Mouse (Mus musculus) MEL (cell line): ENCODE results near the gene Gipc3. TPM values are rescaled to one million over a fixed set of nuclear protein-coding genes. Genes with fewer than 3 reads are reported as not detected.
A peak's percentile ranks its signal among the peaks of the same experiment; 100 is the strongest.

Source experiments
- DNase-seq: peaks from one replicate; pipeline ENCODE4 v3.0.0; 2011; ENCODE audit warnings: low read depth, low spot score
- H3K27ac ChIP-seq: 2 replicates; pipeline ENCODE4 v1.5.1; 2012; ENCODE audit warnings: low read depth, mild to moderate bottlenecking, control low read depth, low read length, moderate library complexity; ENCODE audit not compliant: control insufficient read depth
- H3K27me3 ChIP-seq, 2 experiments: fragments of 150-350 bp in 1 of 2; sonication (generic) in 1 of 2; 2 replicates each; pipeline ENCODE4 v1.6.1; 2012; ENCODE audit warnings: low read length in 2 of 2, mild to moderate bottlenecking in 2 of 2, improper control_type of control experiment in 1 of 2, moderate library complexity in 1 of 2; ENCODE audit not compliant: insufficient read depth in 2 of 2, control insufficient read depth in 1 of 2
- H3K36me3 ChIP-seq, 2 experiments: 2 replicates each; pipeline ENCODE4 v1.6.1; 2012 to 2014; ENCODE audit warnings: low read length in 2 of 2, improper control_type of control experiment in 1 of 2, inconsistent platforms in 1 of 2, mild to moderate bottlenecking in 1 of 2; ENCODE audit not compliant: insufficient read depth in 2 of 2, control insufficient read depth in 1 of 2
- H3K4me1 ChIP-seq, 2 experiments: fragments of 150-350 bp in 1 of 2; sonication (generic) in 1 of 2; 2 replicates each; pipeline ENCODE4 v1.6.1; 2012; ENCODE audit warnings: low read length in 2 of 2, improper control_type of control experiment in 1 of 2, mild to moderate bottlenecking in 1 of 2; ENCODE audit not compliant: insufficient read depth in 2 of 2, control insufficient read depth in 1 of 2
- H3K4me3 ChIP-seq, 2 experiments: fragments of 150-350 bp in 1 of 2; sonication (generic) in 1 of 2; 2 replicates each; pipeline ENCODE4 v1.5.1; 2012; ENCODE audit warnings: low read depth in 2 of 2, low read length in 2 of 2, mild to moderate bottlenecking in 2 of 2, moderate library complexity in 2 of 2, control low read depth in 1 of 2, improper control_type of control experiment in 1 of 2; ENCODE audit not compliant: control insufficient read depth in 1 of 2, insufficient read depth in 1 of 2
- H3K79me2 ChIP-seq: 2 replicates; pipeline ENCODE4 v1.6.1; 2012; ENCODE audit warnings: mild to moderate bottlenecking, low read length, moderate library complexity; ENCODE audit not compliant: control insufficient read depth, poor library complexity, insufficient read depth
- H3K9ac ChIP-seq: 2 replicates; pipeline ENCODE4 v1.6.1; 2012; ENCODE audit warnings: low read depth, mild to moderate bottlenecking, control low read depth, low read length, moderate library complexity; ENCODE audit not compliant: control insufficient read depth, poor library complexity, severe bottlenecking
- H3K9me3 ChIP-seq: fragments of 150-350 bp; sonication (generic); replicated peaks from 2 replicates; pipeline ENCODE4 v1.6.1; 2012; ENCODE audit warnings: mild to moderate bottlenecking, low read length, improper control_type of control experiment, moderate library complexity; ENCODE audit not compliant: insufficient read depth
- BHLHE40 ChIP-seq: IDR thresholded peaks from 2 replicates; pipeline ENCODE4 v1.6.1; 2012; ENCODE audit warnings: low read depth, mild to moderate bottlenecking, inconsistent platforms, low read length, improper control_type of control experiment, borderline replicate concordance
- CHD1 ChIP-seq: IDR thresholded peaks from 2 replicates; pipeline ENCODE4 v1.6.1; 2012; ENCODE audit warnings: low read depth, mild to moderate bottlenecking, inconsistent platforms, low read length, improper control_type of control experiment
- CHD2 ChIP-seq: IDR thresholded peaks from 2 replicates; pipeline ENCODE4 v1.6.1; 2011; ENCODE audit warnings: low read length, improper control_type of control experiment
- CTCF ChIP-seq, 3 experiments: IDR thresholded peaks in 2 of 3; conservative IDR thresholded peaks in 1 of 3; 2 replicates each; pipeline ENCODE4 v1.5.1; 2011 to 2012; ENCODE audit warnings: low read length in 3 of 3, low read depth in 2 of 3, mild to moderate bottlenecking in 2 of 3, improper control_type of control experiment in 1 of 3, inconsistent platforms in 1 of 3, mixed read lengths in 1 of 3, moderate library complexity in 1 of 3; ENCODE audit not compliant: control insufficient read depth in 1 of 3, insufficient read depth in 1 of 3, poor library complexity in 1 of 3, severe bottlenecking in 1 of 3
- E2F4 ChIP-seq: IDR thresholded peaks from 2 replicates; pipeline ENCODE4 v1.6.1; 2011; ENCODE audit warnings: low read depth, low read length, improper control_type of control experiment, borderline replicate concordance
- ELF1 ChIP-seq: IDR thresholded peaks from 2 replicates; pipeline ENCODE4 v1.6.1; 2014; ENCODE audit warnings: low read depth, mild to moderate bottlenecking, inconsistent platforms, low read length, improper control_type of control experiment, moderate library complexity
- EP300 ChIP-seq, 2 experiments: IDR thresholded peaks; 2 replicates each; pipeline ENCODE4 v1.6.1; 2011; ENCODE audit warnings: improper control_type of control experiment in 2 of 2, low read length in 2 of 2, low read depth in 1 of 2, mild to moderate bottlenecking in 1 of 2
- ETS1 ChIP-seq: IDR thresholded peaks from 2 replicates; pipeline ENCODE4 v1.6.1; 2012; ENCODE audit warnings: low read depth, mild to moderate bottlenecking, inconsistent platforms, low read length, improper control_type of control experiment, moderate library complexity
- GABPA ChIP-seq: IDR thresholded peaks from 2 replicates; pipeline ENCODE4 v1.6.1; 2012; ENCODE audit warnings: low read depth, mild to moderate bottlenecking, inconsistent platforms, low read length, improper control_type of control experiment, moderate library complexity
- HCFC1 ChIP-seq: IDR thresholded peaks from 2 replicates; pipeline ENCODE4 v1.6.1; 2012; ENCODE audit warnings: low read depth, mild to moderate bottlenecking, inconsistent platforms, low read length, improper control_type of control experiment, moderate library complexity
- JUND ChIP-seq: IDR thresholded peaks from 2 replicates; pipeline ENCODE4 v1.6.1; 2011; ENCODE audit warnings: low read depth, mild to moderate bottlenecking, improper control_type of control experiment, low read length
- MAFK ChIP-seq: IDR thresholded peaks from 2 replicates; pipeline ENCODE4 v1.6.1; 2011; ENCODE audit warnings: low read depth, mild to moderate bottlenecking, low read length, improper control_type of control experiment, borderline replicate concordance
- MAX ChIP-seq: IDR thresholded peaks from 2 replicates; pipeline ENCODE4 v1.6.1; 2011; ENCODE audit warnings: low read length, improper control_type of control experiment
- MEF2A ChIP-seq: IDR thresholded peaks from 2 replicates; pipeline ENCODE4 v1.6.1; 2014; ENCODE audit warnings: low read depth, mild to moderate bottlenecking, inconsistent platforms, low read length, improper control_type of control experiment; ENCODE audit not compliant: poor library complexity, insufficient replicate concordance, severe bottlenecking; ENCODE audit errors: extremely low read depth
- MXI1 ChIP-seq: IDR thresholded peaks from 2 replicates; pipeline ENCODE4 v1.6.1; 2011; ENCODE audit warnings: mild to moderate bottlenecking, low read depth, low read length, improper control_type of control experiment
- MYB ChIP-seq: IDR thresholded peaks from 2 replicates; pipeline ENCODE4 v1.6.1; 2011; ENCODE audit warnings: mild to moderate bottlenecking, low read depth, low read length, improper control_type of control experiment
- MYC ChIP-seq: IDR thresholded peaks from 2 replicates; pipeline ENCODE4 v1.6.1; 2011; ENCODE audit warnings: low read depth, mild to moderate bottlenecking, low read length, improper control_type of control experiment, moderate library complexity
- NELFE ChIP-seq: IDR thresholded peaks from 2 replicates; pipeline ENCODE4 v1.6.1; 2011; ENCODE audit warnings: low read depth, low read length, improper control_type of control experiment
- NRF1 ChIP-seq: IDR thresholded peaks from 2 replicates; pipeline ENCODE4 v1.6.1; 2014; ENCODE audit warnings: low read depth, mild to moderate bottlenecking, inconsistent platforms, low read length, improper control_type of control experiment, moderate library complexity; ENCODE audit not compliant: poor library complexity, insufficient read depth, severe bottlenecking
- POLR2A ChIP-seq, 2 experiments: IDR thresholded peaks; 2 replicates each; pipeline ENCODE4 v1.6.1; 2011 to 2012; ENCODE audit warnings: low read length in 2 of 2, mild to moderate bottlenecking in 2 of 2, control low read depth in 1 of 2, improper control_type of control experiment in 1 of 2, low read depth in 1 of 2, moderate library complexity in 1 of 2; ENCODE audit not compliant: control insufficient read depth in 1 of 2, insufficient read depth in 1 of 2, poor library complexity in 1 of 2
- POLR2AphosphoS2 ChIP-seq: IDR thresholded peaks from 2 replicates; pipeline ENCODE4 v1.6.1; 2011; ENCODE audit warnings: low read length, improper control_type of control experiment
- RAD21 ChIP-seq: IDR thresholded peaks from 2 replicates; pipeline ENCODE4 v1.6.1; 2011; ENCODE audit warnings: mild to moderate bottlenecking, low read depth, low read length, improper control_type of control experiment
- RCOR1 ChIP-seq: IDR thresholded peaks from 2 replicates; pipeline ENCODE4 v1.6.1; 2012; ENCODE audit warnings: low read depth, mild to moderate bottlenecking, inconsistent platforms, low read length, improper control_type of control experiment
- SIN3A ChIP-seq: IDR thresholded peaks from 2 replicates; pipeline ENCODE4 v1.6.1; 2012; ENCODE audit warnings: low read length, improper control_type of control experiment, inconsistent platforms
- SMC3 ChIP-seq: IDR thresholded peaks from 2 replicates; pipeline ENCODE4 v1.6.1; 2011; ENCODE audit warnings: low read depth, low read length, improper control_type of control experiment
- TBP ChIP-seq: IDR thresholded peaks from 2 replicates; pipeline ENCODE4 v1.8.0; 2011; ENCODE audit warnings: low read depth, low read length, improper control_type of control experiment
- UBTF ChIP-seq: IDR thresholded peaks from 2 replicates; pipeline ENCODE4 v1.6.1; 2012; ENCODE audit warnings: low read depth, mild to moderate bottlenecking, inconsistent platforms, low read length, improper control_type of control experiment, moderate library complexity, borderline replicate concordance; ENCODE audit not compliant: insufficient read depth
- USF1 ChIP-seq: IDR thresholded peaks from 2 replicates; pipeline ENCODE4 v1.6.1; 2014; ENCODE audit warnings: low read depth, mild to moderate bottlenecking, inconsistent platforms, low read length, improper control_type of control experiment, moderate library complexity
- USF2 ChIP-seq, 2 experiments: IDR thresholded peaks; 2 replicates each; pipeline ENCODE4 v1.6.1; 2011 to 2012; ENCODE audit warnings: improper control_type of control experiment in 2 of 2, low read length in 2 of 2, borderline replicate concordance in 1 of 2, inconsistent platforms in 1 of 2, low read depth in 1 of 2, mild to moderate bottlenecking in 1 of 2; ENCODE audit not compliant: insufficient read depth in 1 of 2
- ZC3H11A ChIP-seq: IDR thresholded peaks from 2 replicates; pipeline ENCODE4 v1.6.1; 2012; ENCODE audit warnings: low read depth, mild to moderate bottlenecking, inconsistent platforms, low read length, improper control_type of control experiment
- ZKSCAN1 ChIP-seq: IDR thresholded peaks from 2 replicates; pipeline ENCODE4 v1.6.1; 2012; ENCODE audit warnings: low read depth, mild to moderate bottlenecking, inconsistent platforms, low read length, improper control_type of control experiment, moderate library complexity
- ZMIZ1 ChIP-seq: IDR thresholded peaks from 2 replicates; pipeline ENCODE4 v1.6.1; 2012; ENCODE audit warnings: low read depth, mild to moderate bottlenecking, inconsistent platforms, low read length, improper control_type of control experiment, moderate library complexity
- polyA plus RNA-seq, 2 experiments: library from polyadenylated mRNA; stranded (reverse) in 1 of 2; unstranded in 1 of 2; fragments of >175 nt in 1 of 2; fragments of >200 nt in 1 of 2; gene quantifications; 2 replicates each; pipeline versions ENCODE4 v1.2.1 to v1.2.4; 2012; ENCODE audit warnings: low replicate concordance in 2 of 2, low read depth in 1 of 2; ENCODE audit not compliant: insufficient read length in 2 of 2, insufficient read depth in 1 of 2, missing spikeins in 1 of 2
- total RNA-seq: library from RNA; depleted of rRNA; stranded (reverse); fragments of 300-350 nt; gene quantifications from 2 replicates; pipeline ENCODE4 v1.2.3, GENCODE M21; 2012

Gene Gipc3
- total and polyA plus RNA-seq, 3 experiments: not detected

- TF ChIP-seq HCFC1: peak; percentile 73
- TF ChIP-seq MYC: peak; percentile 94
- TF ChIP-seq MAX: peak; percentile 80
- no peak for TF ChIP-seq ZKSCAN1
- TF ChIP-seq, all 39 proteins: peak for 19
Observed at GRCm38 (mm10) chr10:81292554-81293333, 50.3 kb downstream of the Gipc3 start, which contains the start of gene Pip5k1c (continued).

GRCm38 (mm10) chr10:81291511-81292104 is 51.5 kb downstream of the Gipc3 start, which contains the start of gene Tjp3:
Gene Tjp3 (minus strand): TSS chr10:81291581.
- Histone ChIP-seq H3K79me2 (peaks cover 35% of the 10 kb centered on the region), H3K9me3 (no peaks in the 10 kb centered on the region), H3K27ac (peak within 1 kb of the TSS; percentile 82), H3K4me1 (peaks cover 11 to 33% of the 10 kb centered on the region in 2 experiments), H3K9ac (peak within 1 kb of the TSS; percentile 32; the same call in 1 of the 2 replicates), H3K36me3 (peaks cover 0 to 21% of the 10 kb centered on the region in 2 experiments; a peak in 2 of 4 replicates), H3K4me3 (no peak within 1 kb of the TSS), H3K27me3 (no peaks in the 10 kb centered on the region)
- peak; percentile 64 for DNase-seq
- TF ChIP-seq POLR2AphosphoS2 (no peak), SIN3A (peak; percentile 52; the same call in 1 of the 2 replicates), GABPA (no peak), ZC3H11A (no peak), RCOR1 (no peak), ETS1 (no peak; the same call in 1 of the 2 replicates), RAD21 (no peak), SMC3 (no peak), POLR2A (IDR thresholded peaks at IDR 0.05; ENCODE audit: control insufficient read depth in 1 of 2, insufficient read depth in 1 of 2, low read depth in 1 of 2, low read length in 2 of 2, poor library complexity in 1 of 2) (no peak), NRF1 (no peak), TBP (no peak), USF2 (IDR thresholded peaks at IDR 0.05; ENCODE audit: borderline replicate concordance in 1 of 2, insufficient read depth in 1 of 2, low read depth in 1 of 2, low read length in 2 of 2) (no peak), CHD1 (0 out of 2 replicates have a peak, but pooled peaks have one; percentile 63), NELFE (0 out of 2 replicates have a peak, but pooled peaks have one; percentile 25), CTCF (IDR thresholded peaks at IDR 0.05 in 2 of 3, conservative IDR thresholded peaks at IDR 0.05 in 1 of 3; ENCODE audit: control insufficient read depth in 1 of 3, insufficient read depth in 1 of 3, low read depth in 2 of 3, low read length in 3 of 3, poor library complexity in 1 of 3, severe bottlenecking in 1 of 3) (no peak), MYC (no peak), UBTF (no peak), MAX (peak; percentile 31; the same call in 1 of the 2 replicates), MYB (no peak), E2F4 (no peak), MEF2A (no peak), EP300 (IDR thresholded peaks at IDR 0.05; ENCODE audit: low read depth in 1 of 2, low read length in 2 of 2) (peak; percentile 37 to 44; a peak in 3 of 4 replicates), JUND (no peak), USF1 (no peak), MAFK (no peak), MXI1 (no peak), CHD2 (no peak), BHLHE40 (peak; percentile 26; the same call in 1 of the 2 replicates), ELF1 (peak; percentile 24; the same call in 1 of the 2 replicates), ZMIZ1 (no peak)
